Mouse (Mus musculus): ENCODE measurements at regions not wholly inside any gene's neighbourhood (a gene's known extent, or its start where the extent isn't known, plus 50 kb on each side); places are given as distances from the start of the nearest gene placed in this dataset.

DNA sequence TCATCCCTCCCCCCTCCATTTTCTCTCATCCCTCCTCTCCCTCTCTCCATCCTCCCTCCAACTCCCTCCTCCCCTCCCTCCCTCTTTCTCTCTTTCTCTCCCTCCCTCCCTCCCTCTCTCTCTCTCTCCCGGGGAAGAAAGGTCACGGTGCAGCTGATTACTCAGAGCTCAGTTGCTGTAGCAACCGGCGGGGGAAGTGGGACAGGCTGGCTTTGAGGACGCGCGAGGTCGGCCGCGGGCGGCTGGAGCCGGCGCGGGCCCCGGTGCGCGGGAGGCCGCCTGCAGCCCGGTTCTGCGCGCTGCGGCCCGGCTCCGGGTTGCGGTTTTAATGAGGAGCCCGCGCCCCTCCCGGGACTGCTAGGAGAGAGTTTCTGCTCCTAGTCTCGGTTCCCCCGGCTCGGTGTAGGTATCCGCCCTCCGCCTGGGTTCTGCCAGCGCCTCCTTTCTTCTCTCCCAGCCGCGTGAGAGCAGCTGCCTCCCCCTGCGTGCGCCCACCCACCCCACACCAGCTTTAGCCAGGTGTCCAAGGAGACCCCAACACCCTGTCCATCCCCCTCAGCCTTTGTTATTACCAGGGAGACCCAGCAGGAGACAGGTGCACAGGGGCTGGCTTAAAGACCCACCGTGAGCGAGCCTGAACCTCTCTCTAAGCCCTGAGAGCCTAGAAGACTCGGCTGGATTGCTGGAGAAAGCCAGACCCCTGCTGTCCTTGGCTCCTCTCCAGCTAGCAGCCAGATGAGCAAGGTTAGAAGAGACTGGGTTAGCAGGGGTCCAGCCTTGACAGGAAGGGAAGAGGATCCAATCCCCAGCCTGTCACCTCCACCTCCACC is 98.6 kb downstream of the Cstad start:
- H3K27me3 ChIP-seq (ENCODE audit: control insufficient read depth, insufficient read depth, low read length), result no peaks in the 10 kb centered on the region
- DNase-seq, result peak; percentile 90 to 92
- peak; percentile 52 for TF ChIP-seq POLR2A (IDR thresholded peaks at IDR 0.05; ENCODE audit: borderline replicate concordance, insufficient read depth, low read length)
- no peak for TF ChIP-seq CTCF (IDR thresholded peaks at IDR 0.05; ENCODE audit: borderline replicate concordance, insufficient read depth, low read depth, low read length)
- H3K27ac ChIP-seq (ENCODE audit: insufficient read depth, low read length), result peak overlapping the region; percentile 99
- WGBS, result under 1% methylated on average over 40 of the region's 41 CpGs
- H3K4me1 ChIP-seq (ENCODE audit: control insufficient read depth, insufficient read depth, low read length), result peaks cover 48% of the 10 kb centered on the region
- peak overlapping the region; percentile 55 for H3K4me3 ChIP-seq (replicated peaks; ENCODE audit: insufficient read depth, low read depth, low read length)

- no peak for DNase-seq
- H3K27me3 ChIP-seq (ENCODE audit: control insufficient read depth, insufficient read depth, low read length), result no peaks in the 10 kb centered on the region
- H3K4me3 ChIP-seq (replicated peaks; ENCODE audit: insufficient read depth, low read depth, low read length), result peak overlapping the region; percentile 55
- H3K4me1 ChIP-seq (ENCODE audit: control insufficient read depth, insufficient read depth, low read length), result peaks cover 42% of the 10 kb centered on the region
- TF ChIP-seq CTCF (IDR thresholded peaks at IDR 0.05; ENCODE audit: borderline replicate concordance, insufficient read depth, low read depth, low read length) (no peak), POLR2A (IDR thresholded peaks at IDR 0.05; ENCODE audit: borderline replicate concordance, insufficient read depth, low read length) (no peak)
- WGBS, result 6% methylated on average over 13 of the region's 13 CpGs
- peak overlapping the region; percentile 61 for H3K27ac ChIP-seq (ENCODE audit: insufficient read depth, low read length)
These were observed 97.8 kb downstream of the Cstad start for GRCm38 (mm10) chr2:30692561-30693205.

DNA sequence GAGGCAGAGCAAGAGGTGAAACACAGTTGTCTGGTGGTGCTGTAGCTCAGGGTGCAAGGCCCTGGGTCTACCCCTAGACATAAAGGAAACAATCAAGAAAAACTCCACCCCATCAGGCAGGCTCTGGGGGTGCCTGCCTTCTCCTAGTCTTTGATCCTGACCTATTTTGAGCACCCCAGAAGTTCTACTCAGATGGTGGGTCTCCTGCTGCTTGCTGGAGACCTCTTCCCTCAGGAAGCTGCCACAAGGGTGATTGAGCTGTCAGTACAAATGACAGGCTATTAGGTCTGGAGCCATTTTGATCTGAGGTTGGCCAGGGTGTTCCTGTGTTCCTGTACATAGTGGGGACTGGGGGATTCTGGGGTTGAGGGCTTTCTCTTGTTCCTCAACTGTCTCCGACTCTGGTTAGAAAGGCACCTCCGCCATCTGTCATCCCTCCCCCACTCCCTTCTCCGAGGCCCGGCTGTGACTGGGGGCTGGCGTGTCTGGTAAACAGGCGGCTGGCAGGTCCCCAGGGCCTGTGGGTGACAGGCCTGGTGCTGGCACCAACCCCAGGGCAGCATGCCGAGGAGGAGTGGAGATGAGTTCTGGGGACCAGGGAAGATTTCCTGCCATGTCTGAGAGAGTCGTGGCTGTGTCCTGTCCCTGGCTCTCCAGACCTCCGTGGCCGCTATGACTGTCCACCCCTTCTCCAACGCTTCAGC is 97.2 kb downstream of the Cstad start:
- peak overlapping the region; percentile 61 for H3K27ac ChIP-seq (ENCODE audit: insufficient read depth, low read length)
- peaks cover 45% of the 10 kb centered on the region for H3K4me1 ChIP-seq (ENCODE audit: control insufficient read depth, insufficient read depth, low read length)
- WGBS, result 3% methylated on average over 11 of the region's 11 CpGs
- H3K4me3 ChIP-seq (replicated peaks; ENCODE audit: insufficient read depth, low read depth, low read length), result no peak overlapping the region
- peak; percentile 31; the same call in 1 of the 2 replicates for TF ChIP-seq POLR2A (IDR thresholded peaks at IDR 0.05; ENCODE audit: borderline replicate concordance, insufficient read depth, low read length)
- no peak for TF ChIP-seq CTCF (IDR thresholded peaks at IDR 0.05; ENCODE audit: borderline replicate concordance, insufficient read depth, low read depth, low read length)
- no peaks in the 10 kb centered on the region for H3K27me3 ChIP-seq (ENCODE audit: control insufficient read depth, insufficient read depth, low read length)
- DNase-seq, result peak; percentile 99

DNA sequence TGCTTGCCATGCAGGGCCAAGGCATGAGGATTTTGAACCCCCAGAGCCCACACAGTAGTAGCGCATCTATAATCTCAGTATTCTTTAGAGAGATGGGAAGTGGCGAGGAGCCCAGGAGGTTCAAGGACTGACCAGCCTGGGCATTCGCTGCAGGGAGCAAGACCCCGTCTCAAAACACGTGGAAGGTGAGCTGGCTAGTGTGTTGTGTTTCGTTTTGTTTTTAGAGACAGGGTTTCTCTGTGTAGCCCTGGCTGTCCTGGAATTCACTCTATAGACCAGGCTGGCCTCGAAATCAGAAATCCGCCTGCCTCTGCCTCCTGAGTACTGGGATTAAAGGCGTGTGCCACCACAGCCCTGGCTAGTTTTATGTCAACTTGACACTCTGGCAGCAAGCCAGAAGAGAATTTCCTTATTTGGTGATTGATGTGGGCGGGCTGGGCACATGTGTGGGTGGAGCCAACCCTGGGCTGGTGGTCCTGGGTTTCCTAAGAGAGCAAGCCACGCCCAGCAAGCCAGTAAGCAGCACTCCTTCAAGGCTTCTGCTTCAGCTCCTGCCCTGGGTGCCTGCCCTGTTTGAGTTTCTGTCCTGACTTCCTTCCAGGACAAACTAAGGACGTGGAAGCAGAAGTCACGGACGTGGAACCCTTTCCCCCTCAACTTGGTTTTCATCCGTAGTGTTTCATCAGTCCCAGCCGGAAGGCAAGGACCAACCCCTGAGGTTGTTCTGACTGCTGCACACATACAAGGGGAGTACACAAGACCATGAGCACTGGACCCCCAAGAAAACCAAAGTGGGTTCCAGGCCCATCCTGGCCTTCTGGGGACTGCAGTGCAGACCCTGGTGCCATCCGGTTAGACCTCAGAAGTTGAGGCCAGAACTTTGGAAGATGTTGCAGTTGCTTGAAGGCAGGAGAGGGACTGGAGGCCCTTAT is 96.4 kb downstream of the Cstad start:
- no peaks in the 10 kb centered on the region for H3K27me3 ChIP-seq (ENCODE audit: control insufficient read depth, insufficient read depth, low read length)
- TF ChIP-seq POLR2A (IDR thresholded peaks at IDR 0.05; ENCODE audit: borderline replicate concordance, insufficient read depth, low read length) (no peak), CTCF (IDR thresholded peaks at IDR 0.05; ENCODE audit: borderline replicate concordance, insufficient read depth, low read depth, low read length) (no peak)
- peaks cover 44% of the 10 kb centered on the region for H3K4me1 ChIP-seq (ENCODE audit: control insufficient read depth, insufficient read depth, low read length)
- peak overlapping the region; percentile 61; the same call in 1 of the 2 replicates for H3K27ac ChIP-seq (ENCODE audit: insufficient read depth, low read length)
- 93% methylated on average over 17 of the region's 17 CpGs for WGBS
- H3K4me3 ChIP-seq (replicated peaks; ENCODE audit: insufficient read depth, low read depth, low read length), result no peak overlapping the region
- peak in 1 of 2 experiments; percentile 51 for DNase-seq

- no peak overlapping the region for H3K27ac ChIP-seq (ENCODE audit: insufficient read depth, low read length)
- H3K4me1 ChIP-seq (ENCODE audit: control insufficient read depth, insufficient read depth, low read length), result peaks cover 36% of the 10 kb centered on the region
- no peak overlapping the region for H3K4me3 ChIP-seq (replicated peaks; ENCODE audit: insufficient read depth, low read depth, low read length)
- TF ChIP-seq CTCF (IDR thresholded peaks at IDR 0.05; ENCODE audit: borderline replicate concordance, insufficient read depth, low read depth, low read length), result no peak
- no peak for TF ChIP-seq POLR2A (IDR thresholded peaks at IDR 0.05; ENCODE audit: borderline replicate concordance, insufficient read depth, low read length)
- WGBS, result 84% methylated on average over 11 of the region's 11 CpGs
- H3K27me3 ChIP-seq (ENCODE audit: control insufficient read depth, insufficient read depth, low read length), result no peaks in the 10 kb centered on the region
- no peak for DNase-seq
These were observed 95.5 kb downstream of the Cstad start for GRCm38 (mm10) chr2:30690307-30690706.

GRCm38 (mm10) chr2:30688402-30688801 is 93.6 kb downstream of the Cstad start:
- H3K4me3 ChIP-seq (replicated peaks; ENCODE audit: insufficient read depth, low read depth, low read length), result no peak overlapping the region
- no peak overlapping the region for H3K27ac ChIP-seq (ENCODE audit: insufficient read depth, low read length)
- TF ChIP-seq CTCF (IDR thresholded peaks at IDR 0.05; ENCODE audit: borderline replicate concordance, insufficient read depth, low read depth, low read length) (no peak), POLR2A (IDR thresholded peaks at IDR 0.05; ENCODE audit: borderline replicate concordance, insufficient read depth, low read length) (no peak)
- WGBS, result 94% methylated on average over 4 of the region's 4 CpGs
- H3K4me1 ChIP-seq (ENCODE audit: control insufficient read depth, insufficient read depth, low read length), result peaks cover 25% of the 10 kb centered on the region
- no peak for DNase-seq
- no peaks in the 10 kb centered on the region for H3K27me3 ChIP-seq (ENCODE audit: control insufficient read depth, insufficient read depth, low read length)

DNA sequence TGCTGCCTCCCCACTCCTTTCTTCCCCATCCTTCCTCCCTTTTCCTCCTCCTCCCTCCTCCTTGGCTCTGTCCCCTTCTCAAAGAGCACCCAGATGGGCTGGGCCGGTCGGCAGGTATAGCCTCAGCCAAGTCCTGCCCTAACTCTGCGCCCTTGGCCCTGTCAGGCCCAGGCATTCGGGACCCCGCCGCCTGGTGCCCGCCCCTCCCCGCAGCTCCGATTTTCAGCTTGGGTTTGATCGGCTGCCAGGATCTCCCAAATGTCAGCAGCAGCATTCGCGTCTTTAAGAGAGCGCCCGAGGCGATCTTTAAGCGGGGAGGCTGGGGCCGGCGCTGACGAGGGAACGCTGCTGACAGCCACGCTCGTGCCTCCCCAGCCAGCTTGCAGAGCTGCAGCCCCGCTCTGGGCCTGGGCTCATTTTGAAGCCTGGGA is 92.3 kb downstream of the Cstad start:
- Histone ChIP-seq H3K4me3 (replicated peaks; ENCODE audit: insufficient read depth, low read depth, low read length) (no peak overlapping the region), H3K4me1 (ENCODE audit: control insufficient read depth, insufficient read depth, low read length) (peaks cover 17% of the 10 kb centered on the region), H3K27me3 (ENCODE audit: control insufficient read depth, insufficient read depth, low read length) (no peaks in the 10 kb centered on the region), H3K27ac (ENCODE audit: insufficient read depth, low read length) (no peak overlapping the region)
- no peak for TF ChIP-seq POLR2A (IDR thresholded peaks at IDR 0.05; ENCODE audit: borderline replicate concordance, insufficient read depth, low read length)
- TF ChIP-seq CTCF (IDR thresholded peaks at IDR 0.05; ENCODE audit: borderline replicate concordance, insufficient read depth, low read depth, low read length), result no peak
- 25% methylated on average over 23 of the region's 23 CpGs for WGBS
- DNase-seq, result peak in 1 of 2 experiments; percentile 54
